Mouse (Mus musculus) spleen, adult 2 months (tissue): ENCODE results near the gene Dmbt1.

Source experiments
- CTCF ChIP-seq: fragments of 200-500 bp; IDR thresholded peaks from 2 replicates; pipeline ENCODE4 v1.5.1; 2011; ENCODE audit warnings: mild to moderate bottlenecking, inconsistent platforms; ENCODE audit not compliant: insufficient read depth, insufficient read length, insufficient replicate concordance; ENCODE audit errors: extremely low read depth
- POLR2A ChIP-seq: fragments of 200-500 bp; IDR thresholded peaks from 2 replicates; pipeline ENCODE4 v1.6.1; 2011; ENCODE audit warnings: low read depth, low read length, inconsistent platforms

GRCm38 (mm10) chr7:131167771-131168170, 135.9 kb downstream of the Dmbt1 start:
- TF ChIP-seq CTCF (no peak), POLR2A (no peak)
